Mouse (Mus musculus): ENCODE results near the gene Lrit3. TPM values are rescaled to one million over a fixed set of nuclear protein-coding genes. Genes with fewer than 3 reads are reported as not detected.

The Lrit3 gene
- polyA plus RNA-seq (2015; fragmentation: Nextera tagmentation; extraction: Ambion mirVana) = 0.09 TPM in 1 of 2 replicates, not detected in the other

DNA sequence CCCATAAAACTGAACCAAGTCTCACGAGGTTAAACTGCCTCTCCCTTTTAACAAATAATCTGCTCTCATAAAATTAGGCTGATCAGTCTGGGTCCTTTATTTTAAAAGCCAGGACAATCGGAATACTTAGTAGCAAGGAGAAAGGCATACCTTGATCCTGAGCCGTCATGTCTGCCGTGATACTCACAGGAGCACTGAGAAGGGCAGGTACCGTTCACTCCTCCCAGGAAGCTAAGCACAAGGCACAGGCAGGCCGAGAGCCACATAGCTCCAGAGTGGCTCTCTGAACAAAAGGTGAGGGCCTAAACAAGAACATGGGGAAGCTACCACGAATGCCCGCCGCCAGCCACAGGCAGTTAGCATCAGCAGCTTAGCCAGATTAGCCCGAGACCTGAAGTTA is at the start of gene Lrit3:
Lrit3 (minus strand) TSS at position 266 of the 400 bp plus-strand sequence.

GRCm38 (mm10) chr3:129835388-129835934 is 31.6 kb upstream of the Lrit3 start, which contains the start of gene Cfi:
Gene Cfi, plus strand, starts transcription at chr3:129835884.

GRCm38 (mm10) chr3:129831035-129831568 is 27.3 kb upstream of the Lrit3 start, which contains the start of gene Gar1:
Gene Gar1, minus strand, starts transcription at chr3:129831396.

DNA sequence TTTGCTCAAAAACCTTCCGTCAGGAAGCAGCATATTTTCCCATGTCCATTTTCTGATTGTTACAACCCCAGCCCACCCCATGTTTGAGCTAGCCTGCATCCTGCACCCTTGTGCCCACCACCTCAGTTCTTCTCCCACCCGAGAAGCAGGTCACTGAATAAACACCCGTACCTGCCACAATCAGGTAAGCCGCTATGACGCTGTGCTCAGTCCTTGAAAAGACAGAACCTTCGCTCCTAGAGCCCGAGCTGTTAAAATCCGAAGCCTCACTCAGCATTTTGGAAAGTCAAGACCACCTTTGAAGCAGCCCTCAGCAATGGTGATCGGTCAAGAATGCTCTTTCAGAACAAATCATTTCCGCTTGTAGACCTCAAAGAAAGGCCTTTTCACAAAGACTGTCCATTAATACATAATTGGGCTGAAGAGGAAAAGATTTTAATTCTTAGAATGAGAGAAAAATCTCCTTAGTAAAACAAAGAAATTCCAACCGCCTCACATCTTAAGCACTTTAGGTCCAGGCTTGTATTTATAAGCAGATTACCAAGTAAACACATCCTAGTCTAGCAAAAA is 18.5 kb upstream of the Lrit3 start, which contains the start of gene Rrh:
Rrh (minus strand) TSS at position 382 of the 570 bp plus-strand sequence.

GRCm38 (mm10) chr3:129754650-129755604 is 48.9 kb downstream of the Lrit3 start, which contains the start of gene Egf:
Gene Egf, minus strand, starts transcription at chr3:129755316.

Other genes with a start within 250 kb of the Lrit3 start
- gene Egf, start 48.7 kb downstream of the Lrit3 start, polyA plus RNA-seq (2015; fragmentation: Nextera tagmentation; extraction: Ambion mirVana) = 0.92 and 1.2 TPM in 2 replicates
- gene Rrh, start 18.6 kb upstream of the Lrit3 start, polyA plus RNA-seq (2015; fragmentation: Nextera tagmentation; extraction: Ambion mirVana) = 0.08 TPM in 1 of 2 replicates, not detected in the other
- gene Gar1, start 27.4 kb upstream of the Lrit3 start, polyA plus RNA-seq (2015; fragmentation: Nextera tagmentation; extraction: Ambion mirVana) = 43.4 and 44.9 TPM in 2 replicates
- 0.39 and 0.57 TPM in 2 replicates for gene Cfi, start 31.9 kb upstream of the Lrit3 start, polyA plus RNA-seq (2015; fragmentation: Nextera tagmentation; extraction: Ambion mirVana)
- 50.4 and 52.4 TPM in 2 replicates for gene Pla2g12a, start 74.6 kb upstream of the Lrit3 start, polyA plus RNA-seq (2015; fragmentation: Nextera tagmentation; extraction: Ambion mirVana)
- 17.7 and 20.8 TPM in 2 replicates for gene Casp6, start 97.4 kb upstream of the Lrit3 start, polyA plus RNA-seq (2015; fragmentation: Nextera tagmentation; extraction: Ambion mirVana)
- gene Mcub, start 166.2 kb upstream of the Lrit3 start, polyA plus RNA-seq (2015; fragmentation: Nextera tagmentation; extraction: Ambion mirVana) = 14.5 and 15.1 TPM in 2 replicates

Measured in neural tube, postnatal 0 days (tissue).